In genomic region chr2:148046799-148047165, GRCm38 (mm10) we compare ENCODE assay signal across 8 mouse cellular contexts. TPM values are rescaled to one million over a fixed set of nuclear protein-coding genes. Genes with fewer than 3 reads are reported as not detected.
DNase-seq lines count a peak whose midpoint lies in the region; ATAC-seq lines count a peak whose summit lies in the region.

Gene Foxa2, minus strand, starts transcription at chr2:148046969.

- peak within 1 kb of the TSS; percentile 72 for H3K4me2 ChIP-seq in kidney, embryonic 15.5 days
- H3K4me2 ChIP-seq in hindbrain, embryonic 12.5 days (replicated peaks) = peak within 1 kb of the TSS; percentile 46
- peak within 1 kb of the TSS; percentile 60 for H3K4me2 ChIP-seq in lung, embryonic 15.5 days
- peak within 1 kb of the TSS; percentile 51 for H3K4me2 ChIP-seq in stomach, embryonic 14.5 days (replicated peaks; ENCODE audit: low read depth, low read length)

- no peaks in the 10 kb centered on the region for H3K9me3 ChIP-seq in kidney, embryonic 15.5 days (replicated peaks)
- no peaks in the 10 kb centered on the region for H3K9me3 ChIP-seq in hindbrain, embryonic 12.5 days (replicated peaks)
- no peaks in the 10 kb centered on the region for H3K9me3 ChIP-seq in lung, embryonic 15.5 days
- H3K9me3 ChIP-seq in stomach, embryonic 14.5 days (ENCODE audit: control insufficient read depth, low read depth, low read length) = no peaks in the 10 kb centered on the region

- H3K4me3 ChIP-seq in kidney, embryonic 15.5 days (replicated peaks) = peak within 1 kb of the TSS; percentile 43
- H3K4me3 ChIP-seq in hindbrain, embryonic 12.5 days = peak within 1 kb of the TSS; percentile 25
- H3K4me3 ChIP-seq in lung, embryonic 15.5 days = peak within 1 kb of the TSS; percentile 43
- peak within 1 kb of the TSS; percentile 41 for H3K4me3 ChIP-seq in stomach, embryonic 14.5 days (ENCODE audit: low read depth, low read length)

- no peak for ATAC-seq in kidney, embryonic 15.5 days (replicated peaks; ENCODE audit: low FRiP score)
- no peak for ATAC-seq in hindbrain, embryonic 12.5 days (ENCODE audit: low FRiP score)
- ATAC-seq in lung, embryonic 15.5 days (ENCODE audit: borderline replicate concordance, extremely low read depth, low FRiP score, low TSS enrichment) = no peak
- ATAC-seq in stomach, embryonic 14.5 days (ENCODE audit: insufficient number of reproducible peaks, insufficient read depth, low FRiP score, low read depth) = no peak

- H3K27me3 ChIP-seq in kidney, embryonic 15.5 days = peaks cover 100% of the 10 kb centered on the region
- H3K27me3 ChIP-seq in hindbrain, embryonic 12.5 days = peaks cover 99% of the 10 kb centered on the region
- peaks cover 95% of the 10 kb centered on the region for H3K27me3 ChIP-seq in lung, embryonic 15.5 days
- H3K27me3 ChIP-seq in stomach, embryonic 14.5 days (ENCODE audit: control insufficient read depth, insufficient read depth, low read length) = peaks cover 53% of the 10 kb centered on the region

- no peak within 1 kb of the TSS for H3K27ac ChIP-seq in kidney, embryonic 15.5 days
- H3K27ac ChIP-seq in hindbrain, embryonic 12.5 days = no peak within 1 kb of the TSS
- H3K27ac ChIP-seq in lung, embryonic 15.5 days = peak within 1 kb of the TSS; percentile 97
- peak within 1 kb of the TSS; percentile 89 for H3K27ac ChIP-seq in stomach, embryonic 14.5 days (ENCODE audit: low read length)

- no peak for DNase-seq in kidney, adult 9 months
- DNase-seq in right cerebral cortex, postnatal 36 days (ENCODE audit: low spot score in 2 of 2) = no peak
- DNase-seq in gastrocnemius, adult 18-20 months (ENCODE audit: low spot score) = no peak
- DNase-seq in left cerebral cortex, postnatal 4 days = no peak

- H3K4me1 ChIP-seq in kidney, embryonic 15.5 days = peaks cover 41% of the 10 kb centered on the region
- peaks cover 8% of the 10 kb centered on the region for H3K4me1 ChIP-seq in hindbrain, embryonic 12.5 days
- peaks cover 15% of the 10 kb centered on the region for H3K4me1 ChIP-seq in lung, embryonic 15.5 days
- H3K4me1 ChIP-seq in stomach, embryonic 14.5 days (ENCODE audit: control insufficient read depth, insufficient read depth, low read length) = peaks cover 7% of the 10 kb centered on the region; the same call in 1 of the 2 replicates

- no peak within 1 kb of the TSS for H3K9ac ChIP-seq in kidney, embryonic 15.5 days
- no peak within 1 kb of the TSS for H3K9ac ChIP-seq in hindbrain, embryonic 12.5 days
- peak within 1 kb of the TSS; percentile 66 for H3K9ac ChIP-seq in lung, embryonic 15.5 days
- peak within 1 kb of the TSS; percentile 10; the same call in 1 of the 2 replicates for H3K9ac ChIP-seq in stomach, embryonic 14.5 days (replicated peaks; ENCODE audit: low read depth, low read length)

- intact Hi-C loops in left cerebral cortex, postnatal 4 days (cut with DNase I) = loop anchor here (10.0 kb wide), 2 partner anchors 242 to 1212 kb away; no protein-coding TSS in a partner anchor

- no peaks in the 10 kb centered on the region for H3K36me3 ChIP-seq in kidney, embryonic 15.5 days
- no peaks in the 10 kb centered on the region for H3K36me3 ChIP-seq in hindbrain, embryonic 12.5 days
- H3K36me3 ChIP-seq in lung, embryonic 15.5 days = no peaks in the 10 kb centered on the region
- no peaks in the 10 kb centered on the region; the same call in 1 of the 2 replicates for H3K36me3 ChIP-seq in stomach, embryonic 14.5 days (ENCODE audit: control insufficient read depth, insufficient read depth, low read length)

- WGBS in kidney, embryonic 15.5 days = under 1% methylated on average over 19 of the region's 19 CpGs
- WGBS in hindbrain, embryonic 12.5 days = 2% methylated on average over 19 of the region's 19 CpGs
- 3% methylated on average over 19 of the region's 19 CpGs for WGBS in lung, embryonic 15.5 days
- WGBS in stomach, embryonic 14.5 days = 2% methylated on average over 19 of the region's 19 CpGs

RNA-seq across cellular contexts. Expression of gene Foxa2, which starts in this region (rescaled TPM):
- 0.17 and 0.58 TPM in 2 replicates for polyA plus RNA-seq in kidney, embryonic 15.5 days (2015; fragmentation: Nextera tagmentation; extraction: Ambion mirVana)
- polyA plus RNA-seq in hindbrain, embryonic 12.5 days (2016; fragmentation: Nextera tagmentation; extraction: Ambion mirVana) = 4.3 and 5.2 TPM in 2 replicates
- polyA plus RNA-seq in lung, embryonic 15.5 days (2015; fragmentation: Nextera tagmentation; extraction: Ambion mirVana) = 38.4 and 40.6 TPM in 2 replicates
- 18.2 and 20.4 TPM in 2 replicates for polyA plus RNA-seq in stomach, embryonic 14.5 days (2014; fragmentation: Nextera tagmentation; extraction: Ambion mirVana)
- not detected for total RNA-seq in gastrocnemius, adult 18-20 months (2021)
- total RNA-seq in left cerebral cortex, postnatal 4 days (2021) = not detected

Comparison
In these comparisons a context has a peak if more than half of its experiments do, and no peak if none do; other contexts are left out.
1. H3K27ac ChIP-seq: peak in lung, embryonic 15.5 days (single experiment) and stomach, embryonic 14.5 days (single experiment); none in kidney, embryonic 15.5 days (single experiment) and hindbrain, embryonic 12.5 days (single experiment).
2. H3K9ac ChIP-seq: peak in lung, embryonic 15.5 days (single experiment) and stomach, embryonic 14.5 days (single experiment); none in kidney, embryonic 15.5 days (single experiment) and hindbrain, embryonic 12.5 days (single experiment).
3. Peak in every context shown above with its lines, with median percentiles within 50 percentile points of each other: H3K4me2 ChIP-seq and H3K4me3 ChIP-seq.